ENCODE assay signal across 23 mouse cellular contexts in genomic region chr2:171862626-171863025, GRCm38 (mm10).
"Had no signal": no experiment of that assay in that cellular context is flagged by ENCODE, and none has a peak within 500 bp of the region (broad histone marks: within the 10 kb centered on the region; RNA-seq: fewer than 3 reads in every experiment).

No protein-coding gene starts in this region.

- H3K4me1 ChIP-seq: heart, embryonic 13.5 days; heart, embryonic 15.5 days; hindbrain, embryonic 13.5 days; hindbrain, embryonic 15.5 days; kidney, embryonic 15.5 days; limb, embryonic 10.5 days; limb, embryonic 12.5 days; liver, embryonic 13.5 days had no signal

- H3K9me3 ChIP-seq: heart, embryonic 13.5 days; heart, embryonic 15.5 days; hindbrain, embryonic 13.5 days; hindbrain, embryonic 15.5 days; kidney, embryonic 15.5 days; limb, embryonic 10.5 days; limb, embryonic 12.5 days had no signal

- H3K27ac ChIP-seq: heart, adult 2 months; heart, embryonic 13.5 days; heart, embryonic 15.5 days; hindbrain, embryonic 13.5 days; hindbrain, embryonic 15.5 days; hindbrain, postnatal 0 days; kidney, embryonic 15.5 days; kidney, postnatal 0 days; layer of hippocampus, adult 2 months; left cerebral cortex, adult 2 months; limb, embryonic 10.5 days; limb, embryonic 12.5 days; liver, embryonic 13.5 days had no signal

- H3K36me3 ChIP-seq: heart, embryonic 13.5 days; heart, embryonic 15.5 days; hindbrain, embryonic 13.5 days; hindbrain, embryonic 15.5 days; kidney, embryonic 15.5 days; limb, embryonic 10.5 days; limb, embryonic 12.5 days; liver, embryonic 13.5 days had no signal

- H3K4me3 ChIP-seq: heart, adult 2 months; heart, embryonic 13.5 days; heart, embryonic 15.5 days; hindbrain, embryonic 13.5 days; hindbrain, embryonic 15.5 days; kidney, embryonic 15.5 days; layer of hippocampus, adult 2 months; left cerebral cortex, adult 2 months; limb, embryonic 10.5 days; limb, embryonic 12.5 days; liver, embryonic 13.5 days had no signal

- H3K9ac ChIP-seq: heart, embryonic 13.5 days; heart, embryonic 15.5 days; hindbrain, embryonic 13.5 days; hindbrain, embryonic 15.5 days; kidney, embryonic 15.5 days; limb, embryonic 12.5 days; liver, embryonic 13.5 days had no signal

- H3K27me3 ChIP-seq: heart, embryonic 15.5 days; hindbrain, embryonic 13.5 days; hindbrain, embryonic 15.5 days; kidney, embryonic 15.5 days; limb, embryonic 12.5 days; liver, embryonic 13.5 days had no signal

- DNase-seq: gastrocnemius, postnatal 14 days; gastrocnemius, postnatal 36 days; heart, adult 2 months; heart, postnatal 14 days; heart, postnatal 36 days; kidney, adult 11 months; kidney, adult 2 months; kidney, adult 9 months; kidney, postnatal 25 days; kidney, postnatal 4 days; liver; liver, embryonic 13.5 days had no signal
